Mouse (Mus musculus) kidney, adult 8-10 months (tissue): ENCODE measurements around the gene Nisch.
A peak's percentile ranks its signal among the peaks of the same experiment; 100 is the strongest.

Experiments
- DNase-seq, 2 experiments: peaks; one replicate each; pipeline ENCODE4 v3.0.0; 2022

Gene Nisch

DNA sequence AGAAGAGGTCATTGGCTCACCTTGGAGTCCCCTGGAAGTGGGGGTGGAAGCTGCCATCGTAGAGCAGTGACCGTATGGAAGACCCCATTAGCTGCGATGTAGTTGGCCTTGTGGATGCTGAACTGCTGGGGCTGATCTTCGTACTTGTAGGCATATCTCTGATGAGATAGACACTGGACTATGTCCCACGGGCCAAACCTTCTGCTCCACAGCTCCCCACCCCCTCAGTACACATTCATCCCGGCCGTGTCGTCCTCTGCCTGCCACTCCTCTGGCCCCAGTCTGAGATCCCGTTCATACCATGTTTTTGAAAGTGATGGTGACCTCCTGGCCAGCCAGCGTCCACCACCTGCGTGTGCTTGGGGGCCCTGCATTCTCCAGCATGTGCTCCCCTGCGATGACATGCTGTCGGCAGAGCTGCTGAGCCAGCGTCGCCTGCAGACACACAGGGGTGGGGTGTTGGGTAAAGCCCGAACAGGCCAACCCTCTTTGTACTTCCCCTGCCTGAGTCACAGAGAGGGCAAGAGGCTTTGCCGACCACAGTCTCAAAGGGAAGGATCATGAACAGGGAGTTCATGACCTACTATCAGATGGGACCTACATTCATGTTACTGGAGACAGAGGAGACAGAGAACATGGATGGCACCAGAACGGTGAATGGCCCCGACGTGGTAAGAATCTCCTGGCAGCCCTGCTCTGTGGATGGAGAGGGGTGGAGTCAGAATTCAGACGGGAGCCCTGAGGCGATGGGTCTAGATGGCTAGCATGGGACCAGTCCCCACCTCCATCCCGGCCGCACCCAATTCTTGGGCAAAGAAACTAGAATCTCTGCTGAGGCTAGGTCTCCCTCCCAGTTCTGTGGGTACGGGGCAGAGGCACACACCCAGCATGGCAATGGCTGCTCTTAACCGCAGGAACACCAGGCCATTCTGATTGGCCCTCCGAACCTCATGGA lies 56.3 kb downstream of the Nisch start:
- no peak for DNase-seq

DNA sequence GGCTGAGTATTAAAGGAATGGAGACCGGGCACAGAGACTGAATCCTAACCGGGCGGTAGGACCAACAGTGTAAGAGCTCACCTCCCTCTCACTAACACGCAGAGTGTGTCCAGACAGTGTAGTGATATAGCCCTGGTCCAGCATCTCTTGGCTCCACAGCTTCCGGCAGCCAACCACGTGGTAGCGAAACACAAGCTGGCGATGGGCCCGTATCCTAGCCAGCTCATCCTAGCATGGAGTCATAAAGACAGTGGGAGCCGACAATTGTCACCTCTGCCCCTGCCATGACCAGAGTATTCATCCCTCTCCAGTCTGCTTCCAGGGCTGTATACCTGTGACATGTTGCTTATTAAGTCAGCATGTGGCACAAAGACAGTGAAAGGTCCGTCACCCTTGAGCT lies 71.1 kb downstream of the Nisch start:
- no peak for DNase-seq

DNA sequence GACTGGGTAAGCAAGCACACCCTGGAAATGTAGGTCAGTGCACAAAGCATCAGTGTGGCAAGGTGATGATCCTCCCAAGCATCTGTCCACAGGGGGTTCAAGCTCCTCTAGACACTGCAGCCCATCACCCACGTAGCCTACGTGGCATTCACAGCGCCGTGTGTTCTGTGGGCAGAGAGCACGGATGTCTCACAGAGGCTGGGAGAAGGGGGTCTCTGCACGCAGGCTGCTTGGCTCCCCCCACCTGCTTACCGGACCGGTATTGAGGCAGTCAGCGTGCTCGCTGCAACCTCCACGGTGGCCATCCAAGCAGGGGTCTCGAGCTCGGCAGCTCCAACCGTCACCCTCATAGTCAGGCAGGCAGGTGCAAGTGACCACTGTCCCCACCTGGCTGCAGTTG lies 75.7 kb downstream of the Nisch start:
- DNase-seq: no peak

DNA sequence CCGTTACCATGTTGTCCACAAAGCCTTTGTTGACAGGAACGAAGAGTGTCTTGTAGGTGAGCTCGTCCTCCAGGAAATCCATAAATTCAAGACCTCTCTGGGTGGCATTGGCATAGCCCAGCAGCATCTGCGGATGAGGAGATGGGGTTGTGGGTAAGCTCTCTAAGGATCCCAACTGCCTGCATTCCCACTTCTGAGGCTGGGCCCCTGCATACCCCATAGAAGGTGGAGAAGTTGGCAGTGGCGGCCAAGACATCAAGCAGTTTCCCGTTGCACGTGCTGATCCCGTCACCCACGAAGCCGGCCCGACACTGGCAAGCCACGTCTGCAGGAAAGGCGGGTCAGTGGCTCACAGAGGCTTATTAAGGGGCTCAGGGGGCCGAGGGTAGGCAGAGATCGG lies 76.6 kb downstream of the Nisch start:
- no peak for DNase-seq

DNA sequence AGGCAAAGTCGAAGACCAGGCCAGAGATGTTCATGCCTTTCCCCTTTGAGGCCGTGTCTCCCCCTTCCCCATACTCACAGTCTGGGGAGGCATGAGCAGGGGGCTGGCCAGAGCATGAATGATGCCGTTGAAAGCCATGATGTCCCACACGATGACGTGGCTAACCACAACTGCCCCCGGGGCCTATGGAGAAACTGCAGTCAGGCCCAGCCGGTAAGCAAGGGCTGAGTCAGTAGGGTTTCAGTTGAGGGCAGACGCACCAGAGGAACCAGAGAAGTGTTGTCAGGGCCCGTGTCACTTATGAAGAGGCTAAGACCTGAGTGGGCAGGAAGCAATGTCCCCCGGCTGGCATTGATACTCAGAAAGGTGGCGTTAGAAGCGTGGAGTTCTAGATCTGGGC lies 77.1 kb downstream of the Nisch start:
- no peak for DNase-seq

DNA sequence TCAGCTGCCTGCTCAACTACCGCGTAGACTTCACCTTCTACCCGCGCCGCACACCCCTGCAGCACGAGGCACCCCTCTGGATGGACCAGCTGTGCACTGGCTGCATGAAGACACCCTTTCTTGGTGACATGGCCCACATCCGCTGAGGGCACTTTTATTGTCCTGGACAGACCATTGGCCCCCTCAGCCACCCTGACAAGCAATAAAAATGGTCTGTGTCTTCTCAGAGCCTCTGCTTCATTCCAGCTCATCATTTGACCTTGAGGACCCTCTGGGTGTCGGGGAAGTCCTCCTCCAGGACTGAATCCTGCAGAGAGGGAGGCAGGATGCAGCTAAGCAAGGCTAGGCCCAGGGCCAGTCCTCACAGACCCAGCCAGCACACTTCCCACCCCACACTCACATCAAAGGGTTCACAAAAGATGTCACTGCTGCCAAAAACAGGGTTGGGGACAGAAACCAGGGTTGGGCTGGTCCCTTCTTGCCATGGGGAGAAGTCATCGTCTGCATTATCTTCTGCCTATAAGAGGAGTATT lies 77.8 kb downstream of the Nisch start:
- DNase-seq: no peak

DNA sequence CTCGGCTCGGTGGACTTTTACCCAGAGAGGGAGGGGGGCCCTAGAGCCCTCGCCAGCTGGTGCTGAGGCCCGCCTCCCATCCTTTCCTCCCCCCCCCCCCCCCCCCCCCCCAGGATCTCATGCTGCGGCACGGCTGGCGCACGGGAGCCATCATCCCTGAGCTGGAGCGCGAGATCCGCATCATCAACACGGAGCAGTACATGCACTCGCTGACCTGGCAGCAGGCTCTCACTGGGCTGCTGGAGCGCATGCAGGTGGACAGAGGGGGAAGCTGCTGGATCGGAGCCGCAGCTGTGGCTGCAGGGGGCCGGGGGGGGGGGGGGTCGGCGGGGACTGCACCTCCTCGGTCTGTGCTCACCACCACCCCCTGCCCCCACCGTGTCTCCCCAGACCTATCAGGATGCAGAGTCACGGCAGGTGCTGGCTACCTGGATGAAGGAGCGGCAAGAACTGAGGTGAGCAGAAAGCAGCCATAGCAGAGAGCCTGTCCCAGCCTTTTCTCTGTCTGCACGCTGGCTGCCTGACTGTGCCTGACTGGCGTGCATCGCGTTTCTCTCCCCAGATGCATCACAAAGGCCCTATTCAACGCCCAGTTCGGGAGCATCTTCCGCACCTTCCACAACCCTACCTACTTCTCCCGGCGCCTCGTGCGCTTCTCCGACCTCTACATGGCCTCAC lies 78.4 kb downstream of the Nisch start:
- no peak for DNase-seq

DNA sequence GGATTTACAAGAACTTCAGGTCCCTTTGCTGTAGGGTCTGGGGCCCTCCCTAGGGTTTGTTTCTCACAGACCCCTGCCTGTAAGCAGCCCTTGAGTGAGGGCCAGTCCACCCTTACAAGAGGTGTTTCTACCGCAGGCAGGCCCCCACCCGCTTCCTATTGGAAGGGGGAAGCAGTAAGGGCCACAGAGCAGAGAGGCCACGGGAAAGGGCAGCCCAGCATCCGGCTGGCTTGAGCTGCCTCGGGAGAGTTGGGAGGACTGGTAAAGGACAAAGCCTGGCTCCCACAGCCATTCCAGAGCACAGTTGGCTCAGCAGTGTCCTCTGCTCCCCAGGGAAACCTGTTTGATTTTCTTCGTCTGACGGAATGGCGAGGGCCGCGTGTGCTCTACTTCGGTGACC lies 79.0 kb downstream of the Nisch start:
- peak; percentile 36 to 37 for DNase-seq

DNA sequence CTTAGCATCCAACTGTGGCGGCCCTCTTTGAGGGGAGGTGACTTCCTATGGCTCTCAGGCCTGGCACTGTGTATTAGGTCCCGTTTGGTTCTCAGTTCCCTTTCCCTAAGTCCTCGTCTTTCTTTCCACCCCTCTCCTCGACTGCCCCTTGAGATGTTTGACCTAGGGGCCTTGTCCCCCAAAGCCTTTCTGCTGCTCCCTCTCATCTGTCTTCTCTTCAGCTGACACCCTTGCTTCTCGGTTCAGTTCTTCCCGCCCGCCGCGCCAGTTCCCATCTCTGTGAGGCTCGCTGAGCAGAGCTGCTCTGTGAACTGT lies 79.5 kb downstream of the Nisch start:
- no peak for DNase-seq

DNA sequence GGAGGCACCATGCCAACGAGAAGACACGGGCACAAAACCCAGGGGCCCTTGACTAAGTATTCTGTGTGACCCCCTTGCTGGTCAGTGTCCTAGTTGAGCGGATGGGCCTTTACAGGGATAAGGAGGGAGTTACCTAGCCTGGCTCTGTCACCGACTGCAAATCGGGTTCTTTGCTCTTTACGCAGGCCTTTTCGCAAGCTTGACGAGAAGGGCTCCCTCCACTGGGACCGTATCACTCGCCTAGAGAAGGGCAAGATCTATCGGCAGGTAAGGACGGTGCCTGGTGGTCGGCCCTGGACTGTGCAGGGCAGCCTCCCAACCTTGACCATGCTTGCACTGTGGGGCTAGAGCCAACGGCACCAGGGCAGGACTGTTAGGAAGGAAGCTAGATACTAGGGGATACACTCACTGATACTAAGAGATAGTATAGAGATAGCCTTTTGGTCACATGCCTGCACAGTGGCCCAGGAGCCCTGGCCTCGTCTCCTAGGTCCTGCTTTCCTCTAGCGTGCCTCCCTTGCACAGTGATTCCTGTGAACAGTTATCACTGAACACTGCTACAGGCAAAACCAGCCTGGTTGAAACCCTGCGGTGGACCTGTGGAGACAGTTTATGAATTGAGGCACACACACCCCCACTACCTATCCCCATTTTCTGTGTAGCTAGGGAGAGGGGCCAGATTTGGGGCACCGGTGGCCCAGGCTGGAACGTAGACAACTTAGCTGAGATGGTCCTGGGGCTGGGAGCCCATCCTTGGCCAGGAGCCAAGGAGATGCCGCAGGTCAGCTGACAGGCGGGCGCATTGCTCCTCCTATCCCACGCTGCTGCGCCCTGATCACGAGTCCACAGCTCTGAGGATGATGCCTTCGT lies 80.1 kb downstream of the Nisch start:
- DNase-seq: no peak

DNA sequence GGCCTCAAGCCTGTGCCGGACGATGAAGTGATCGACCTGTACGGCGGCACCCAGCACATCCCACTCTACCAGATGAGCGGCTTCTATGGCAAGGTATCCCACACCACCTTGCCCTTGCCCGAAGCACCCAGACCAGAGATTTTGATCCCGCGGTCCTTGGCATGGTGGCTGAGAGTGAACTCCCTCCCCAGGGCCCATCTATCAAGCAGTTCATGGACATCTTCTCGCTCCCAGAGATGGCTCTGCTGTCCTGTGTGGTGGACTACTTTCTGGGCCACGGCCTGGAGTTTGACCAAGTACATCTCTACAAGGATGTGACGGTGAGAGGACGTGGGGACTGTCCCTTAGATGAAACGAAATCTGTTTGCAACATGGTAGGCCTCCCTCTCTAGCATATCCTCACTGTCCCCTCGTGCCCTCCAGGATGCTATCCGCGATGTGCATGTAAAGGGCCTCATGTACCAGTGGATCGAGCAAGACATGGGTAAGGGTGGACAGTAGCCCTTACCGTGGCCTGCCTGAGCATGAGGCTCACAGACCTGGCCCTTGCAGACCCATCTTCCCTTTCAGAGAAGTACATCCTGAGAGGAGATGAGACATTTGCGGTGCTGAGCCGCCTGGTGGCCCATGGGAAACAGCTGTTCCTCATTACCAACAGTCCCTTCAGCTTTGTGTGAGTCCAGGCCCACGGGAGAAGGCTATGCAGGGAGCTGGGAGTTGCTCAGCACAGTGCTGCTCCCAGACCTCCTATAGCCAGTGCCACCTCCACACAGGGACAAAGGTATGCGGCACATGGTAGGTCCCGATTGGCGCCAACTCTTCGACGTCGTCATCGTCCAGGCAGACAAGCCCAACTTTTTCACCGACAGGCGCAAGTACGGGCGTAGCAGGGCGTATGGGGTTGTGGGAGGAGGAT lies 81.0 kb downstream of the Nisch start:
- no peak for DNase-seq

DNA sequence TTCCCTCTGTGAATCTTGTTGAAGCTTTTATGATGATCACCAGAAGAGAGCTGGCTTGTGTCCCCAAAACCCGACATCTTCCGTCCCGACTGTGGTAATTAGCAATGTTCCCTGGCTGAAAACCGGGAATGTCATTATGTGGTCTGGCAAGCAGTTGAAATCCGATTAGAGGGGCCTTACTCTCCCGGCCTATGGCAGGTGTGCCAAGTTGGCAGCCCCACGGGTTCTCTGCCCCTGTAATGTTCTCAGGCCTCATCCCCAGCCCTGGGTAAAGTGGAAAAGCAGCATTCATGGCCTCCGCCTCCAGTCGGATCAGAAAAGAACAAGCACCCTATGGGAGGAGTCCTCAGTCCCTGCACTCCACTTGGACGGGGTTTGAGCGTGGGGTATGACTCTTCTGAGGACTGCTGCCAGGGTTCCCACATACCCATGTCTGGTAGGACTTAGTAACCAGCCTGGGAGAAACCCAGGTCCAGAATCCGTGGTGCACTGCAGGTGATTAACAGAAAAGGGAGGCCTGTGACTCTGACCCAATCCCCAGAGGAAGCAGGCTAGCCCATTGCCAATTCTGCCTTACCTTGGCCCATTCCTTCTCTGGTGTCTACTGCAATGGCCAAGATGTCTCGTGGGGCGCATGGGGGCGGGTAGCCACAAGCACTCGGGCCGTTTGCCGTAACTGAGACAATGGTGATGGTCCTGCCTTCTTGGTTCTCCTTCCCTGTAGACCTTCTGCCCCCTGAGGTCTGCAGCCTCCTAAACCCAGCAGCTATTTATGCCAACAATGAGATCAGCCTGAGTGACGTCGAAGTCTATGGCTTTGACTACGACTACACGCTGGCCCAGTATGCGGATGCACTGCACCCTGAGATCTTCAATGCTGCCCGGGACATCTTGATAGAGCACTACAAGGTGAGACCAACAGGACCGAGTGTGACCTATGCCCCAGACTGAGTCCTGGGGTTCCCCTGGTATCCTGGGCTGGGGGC lies 82.4 kb downstream of the Nisch start:
- DNase-seq: no peak

DNA sequence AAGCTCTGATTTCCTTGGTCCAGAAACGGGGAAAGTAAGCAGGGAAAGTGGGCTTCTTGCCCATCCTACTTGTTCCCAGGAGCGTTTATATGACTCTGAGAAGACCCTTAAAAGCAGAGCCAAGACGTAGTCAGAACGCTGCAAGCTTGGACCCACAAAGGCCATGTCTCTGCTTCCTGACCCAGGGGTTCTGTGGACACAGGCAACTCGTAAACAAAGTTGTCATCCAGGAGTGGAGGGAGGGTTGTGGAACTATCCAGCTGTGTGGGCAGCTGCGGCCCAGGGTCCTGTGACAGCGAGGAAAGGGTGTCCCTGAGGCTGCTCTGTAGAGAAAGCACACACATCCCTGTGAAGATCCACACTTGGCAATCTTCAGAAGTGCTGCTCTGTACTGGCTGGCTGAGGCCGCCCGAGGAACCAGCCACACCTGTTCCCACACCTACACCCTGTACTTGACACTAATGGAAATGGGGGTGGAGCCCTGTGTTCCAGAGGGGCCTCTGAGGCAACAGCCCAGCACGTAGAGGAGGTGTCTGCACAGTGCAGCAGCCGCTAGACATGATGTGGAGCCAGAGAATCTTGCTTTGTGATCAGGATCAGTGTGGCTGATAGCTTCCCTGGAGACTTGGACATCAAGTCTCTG lies 83.6 kb downstream of the Nisch start:
- no peak for DNase-seq

DNA sequence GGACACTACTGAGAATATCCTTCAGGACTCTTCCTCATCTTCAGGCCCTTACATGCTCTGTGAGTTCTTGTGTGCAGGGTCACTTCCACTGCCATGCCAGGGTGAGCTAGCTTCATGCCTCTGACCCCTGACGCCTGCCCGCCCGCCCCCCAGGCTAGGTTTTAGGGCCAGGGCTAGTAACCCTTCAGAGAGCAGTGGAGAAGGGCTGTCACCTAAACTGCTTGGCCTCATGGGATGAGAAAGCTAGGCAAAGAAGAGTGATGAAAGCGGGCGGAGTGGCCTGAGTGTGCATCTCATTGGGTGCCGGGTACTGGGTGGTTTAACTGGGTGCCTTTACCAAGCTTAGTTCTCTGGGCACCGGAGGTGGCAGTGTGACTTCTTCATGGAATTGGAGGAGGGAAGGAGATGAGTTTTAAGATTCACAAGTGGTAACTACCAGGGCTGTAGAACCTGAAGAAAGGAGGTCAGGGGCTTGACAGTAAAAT lies 84.2 kb downstream of the Nisch start:
- DNase-seq: no peak

DNA sequence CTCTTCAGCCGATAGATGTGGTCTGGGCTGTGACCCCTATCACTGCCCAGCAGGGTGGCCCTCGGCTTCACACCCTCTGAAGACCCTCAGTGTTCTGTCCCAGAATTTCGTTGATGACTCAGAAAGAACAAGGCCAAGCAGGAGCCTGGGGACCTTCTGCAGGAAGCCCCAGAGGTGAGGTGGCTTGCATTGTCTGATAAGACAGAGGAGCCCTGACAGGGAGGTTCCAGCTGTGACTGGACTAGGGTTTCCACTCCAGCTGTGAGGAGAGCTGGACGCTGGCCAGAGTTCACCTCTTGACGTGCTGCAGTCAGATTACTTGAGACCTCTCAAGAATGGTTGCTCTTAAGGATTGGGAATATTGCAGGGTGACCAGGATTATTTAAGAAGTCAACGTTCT lies 84.7 kb downstream of the Nisch start:
- no peak for DNase-seq

DNA sequence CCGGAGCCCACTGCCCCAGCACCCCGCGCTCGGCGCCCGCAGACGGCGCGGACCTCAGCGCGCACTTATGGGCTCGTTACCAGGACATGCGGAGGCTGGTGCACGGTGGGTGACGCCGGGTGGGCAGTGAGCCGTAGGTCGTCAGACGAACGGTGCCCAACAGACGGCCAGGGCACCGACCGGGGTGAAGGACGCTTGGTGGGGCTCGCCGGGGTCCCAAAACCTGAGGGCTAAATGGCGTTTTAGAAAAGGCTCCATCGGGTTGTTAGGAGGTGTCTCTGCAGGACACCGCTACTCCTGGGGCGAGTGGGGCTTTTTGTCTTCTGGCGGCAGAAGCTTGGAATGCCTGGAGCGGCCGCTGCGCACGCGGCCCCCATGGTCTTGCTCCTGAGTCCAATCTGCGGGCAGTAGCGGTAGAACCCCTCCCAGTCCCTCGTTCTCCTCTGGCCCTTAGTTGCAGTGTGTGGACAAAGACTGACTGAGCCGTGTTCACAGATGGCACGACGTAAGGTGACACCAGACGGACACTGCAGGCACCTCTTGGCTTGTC lies 85.4 kb downstream of the Nisch start:
- no peak for DNase-seq

DNA sequence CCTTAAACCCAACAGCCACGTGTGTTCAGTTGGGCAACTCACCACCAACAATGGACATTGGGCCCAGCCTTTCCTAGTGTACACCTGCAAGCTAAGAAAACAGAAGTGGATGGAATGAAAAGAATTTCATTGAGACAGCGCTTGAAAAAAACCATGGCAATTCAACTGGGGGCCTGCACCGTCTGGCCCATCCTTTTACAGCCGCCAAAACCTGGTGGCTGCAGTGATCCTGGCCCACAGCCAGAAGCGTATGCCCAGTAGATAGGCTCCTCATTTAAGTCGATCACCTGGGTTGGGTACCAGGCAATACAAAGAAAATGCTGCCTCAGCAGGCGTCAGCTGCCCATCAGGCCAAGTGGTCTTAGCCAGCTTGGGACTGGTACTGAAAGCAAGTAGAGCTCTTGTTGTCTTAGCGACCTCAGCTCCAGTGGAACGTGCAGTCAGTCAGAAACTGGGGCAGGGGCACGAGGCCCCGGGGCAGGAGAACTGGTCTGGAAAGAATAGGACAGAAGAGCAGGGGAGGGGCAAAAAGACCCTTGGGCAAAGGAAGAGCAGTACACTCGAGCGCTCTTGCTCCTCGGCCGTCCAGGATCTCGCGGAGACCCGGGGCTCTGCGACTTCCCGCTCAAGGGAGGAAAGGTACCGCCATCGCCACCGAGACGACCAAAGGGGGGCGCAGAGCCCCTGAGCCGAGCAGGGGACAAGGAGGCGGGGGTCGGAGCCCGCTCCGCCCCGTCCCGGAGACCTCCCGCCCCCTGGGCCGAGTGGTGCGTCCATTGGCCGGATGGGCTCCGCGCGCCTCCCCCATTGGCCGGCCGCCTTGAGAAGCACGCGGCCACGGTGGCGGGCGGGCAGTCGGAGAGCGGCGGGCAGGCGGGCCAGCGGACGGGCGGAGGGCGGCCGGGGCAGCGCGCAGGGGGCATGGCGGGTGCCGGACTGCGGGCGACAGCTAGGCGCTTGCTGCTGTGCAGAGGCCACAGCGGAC lies 86.2 kb downstream of the Nisch start, which contains the start of gene Nt5dc2:
TSS of gene Nt5dc2 (plus strand) at position 818 of the 985 bp plus-strand sequence.
- peak; percentile 83 to 87 for DNase-seq
